Mouse (Mus musculus) left cerebral cortex, postnatal 36 days (tissue): ENCODE measurements around the gene Tctex1d4. TPM values are rescaled to one million over a fixed set of nuclear protein-coding genes. Genes with fewer than 3 reads are reported as not detected.

Experiments
- DNase-seq, 2 experiments: peaks; one replicate each; pipeline ENCODE4 v3.0.0; 2021 to 2022; ENCODE audit warnings: low spot score in 2 of 2, mixed read lengths in 1 of 2
- intact Hi-C: fragments of 180-260 bp; cut with DNase I; formaldehyde crosslinking; loops from one replicate; pipeline ENCODE4 v1.15.1; 2025
- total RNA-seq, 2 experiments: library from RNA; stranded (reverse); gene quantifications; 2 replicates each; pipeline ENCODE4 v1.2.3; 2021

The Tctex1d4 gene
- not detected for total RNA-seq

DNA sequence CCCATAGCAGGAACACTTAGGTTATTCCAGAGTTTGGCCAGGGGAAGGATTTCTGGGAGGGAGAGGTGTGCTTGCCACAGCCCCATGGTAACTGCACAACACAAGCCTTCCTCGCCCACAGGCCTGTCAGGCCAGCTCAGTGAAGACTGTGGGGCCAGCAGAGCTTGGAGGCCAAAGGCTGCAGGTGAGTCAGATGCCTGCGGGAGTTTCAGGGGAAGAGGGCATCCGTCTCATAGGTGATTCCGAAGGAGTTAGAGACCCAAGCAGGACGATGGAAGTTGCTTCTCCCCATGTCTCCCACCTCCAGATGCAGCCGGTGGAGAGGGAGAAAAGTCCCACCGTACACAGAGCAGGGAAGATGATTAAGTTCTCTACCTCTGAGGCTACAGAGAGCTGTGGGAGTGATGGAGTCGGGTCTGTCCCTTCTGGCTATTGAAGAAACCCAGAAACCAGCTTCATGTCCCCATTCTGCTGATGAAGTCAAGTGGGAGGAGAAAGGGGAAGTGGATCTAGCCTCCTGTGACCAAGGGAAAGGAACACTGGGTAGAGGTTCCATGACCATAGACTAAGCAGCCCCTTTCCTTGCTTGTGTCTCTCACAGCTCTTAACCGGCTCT lies at the start of gene Tctex1d4:
Tctex1d4 (plus strand) TSS at position 120 of the 616 bp plus-strand sequence.
- DNase-seq = no peak
- intact Hi-C loops = loop anchor here (10.0 kb wide), 1 partner anchor 302 kb away; the partner anchor contains the start of gene Hpdl

- intact Hi-C loops = no loop called here
- no peak for DNase-seq
Observed at GRCm38 (mm10) chr4:117087948-117088640, 38.5 kb upstream of the Tctex1d4 start.

- DNase-seq = no peak
- intact Hi-C loops = no loop called here
Observed at GRCm38 (mm10) chr4:117090586-117090985, 36.0 kb upstream of the Tctex1d4 start.

DNA sequence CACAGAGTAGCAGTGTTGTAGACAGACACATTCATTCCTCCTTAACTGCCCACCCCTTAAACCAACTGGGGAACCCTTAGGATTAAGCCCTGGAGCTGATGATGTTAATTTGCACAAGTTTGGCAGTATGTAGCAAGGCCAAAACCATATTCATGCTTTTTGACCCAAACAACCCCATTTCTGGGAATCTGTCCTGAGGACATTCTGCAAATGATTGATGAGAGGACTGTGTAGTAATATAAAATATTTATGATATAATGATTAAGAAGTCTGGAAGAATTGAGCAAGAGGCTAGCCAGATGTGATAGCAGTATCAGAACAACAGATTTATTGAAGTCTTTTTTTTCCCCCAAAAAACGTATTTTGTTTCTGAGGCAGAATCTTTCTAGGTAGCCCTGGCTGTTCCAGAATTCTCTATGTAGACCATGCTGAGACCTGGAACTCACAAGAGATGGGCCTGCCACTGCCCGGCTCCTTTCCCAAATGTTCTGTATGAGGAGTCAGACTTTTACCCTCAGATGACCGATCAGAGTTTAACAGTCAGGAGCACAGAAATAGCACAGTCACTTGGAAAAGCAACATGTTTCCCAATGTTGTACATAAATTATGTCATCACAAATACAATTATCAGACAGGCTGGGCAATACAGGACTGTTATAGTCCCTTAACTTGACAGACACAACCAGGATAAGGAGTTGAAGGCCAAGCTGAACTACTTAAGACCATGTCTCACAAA lies 31.8 kb upstream of the Tctex1d4 start:
- intact Hi-C loops = no loop called here
- DNase-seq = no peak

- DNase-seq = peak; percentile 21 to 25
- intact Hi-C loops = no loop called here
Observed at GRCm38 (mm10) chr4:117095551-117096452, 30.8 kb upstream of the Tctex1d4 start, which contains the start of gene Ptch2. TSS of gene Ptch2 (plus strand) at chr4:117096075.

- DNase-seq = no peak
- intact Hi-C loops = no loop called here
Observed at GRCm38 (mm10) chr4:117096666-117097065, 29.9 kb upstream of the Tctex1d4 start.

DNA sequence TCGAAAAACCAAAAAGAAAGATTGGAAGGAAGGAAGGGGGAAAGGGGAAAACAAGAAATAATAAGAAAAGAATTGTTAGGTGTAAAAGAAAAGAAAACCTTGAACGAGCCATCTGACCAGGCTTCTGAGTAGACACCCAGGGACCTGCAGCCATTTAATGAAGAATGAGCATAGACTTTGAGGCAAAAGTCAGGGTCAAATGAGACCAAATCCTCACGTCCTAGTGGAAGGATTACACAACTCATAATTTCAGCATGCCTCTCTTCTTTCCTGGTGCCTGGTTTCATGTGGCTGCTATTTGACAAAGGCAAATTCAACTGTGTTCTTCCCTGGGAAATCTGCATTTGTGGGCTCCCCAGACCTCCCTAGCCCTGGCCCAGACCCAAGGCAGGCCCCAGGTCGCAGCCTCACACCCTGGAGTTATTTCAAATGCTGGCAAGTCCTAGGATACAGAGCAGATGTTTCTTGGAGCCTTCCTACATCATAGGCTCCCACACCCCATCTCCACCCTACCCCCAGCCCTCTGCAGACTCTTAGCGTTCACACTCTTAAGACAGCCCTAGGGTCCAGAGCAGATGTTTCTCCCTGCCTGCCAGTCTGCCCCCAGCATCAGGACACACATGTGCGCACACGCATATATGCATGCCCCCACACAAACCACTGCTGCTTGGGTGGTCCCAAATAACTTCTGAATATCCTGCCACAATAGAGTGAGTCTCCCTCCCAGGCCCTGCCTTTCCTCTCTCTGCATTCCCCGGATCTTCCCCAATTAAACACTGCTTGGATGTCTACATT lies 28.4 kb upstream of the Tctex1d4 start:
- no peak for DNase-seq
- intact Hi-C loops = no loop called here

- intact Hi-C loops = no loop called here
- DNase-seq = no peak
Observed at GRCm38 (mm10) chr4:117098764-117099036, 27.9 kb upstream of the Tctex1d4 start.

DNA sequence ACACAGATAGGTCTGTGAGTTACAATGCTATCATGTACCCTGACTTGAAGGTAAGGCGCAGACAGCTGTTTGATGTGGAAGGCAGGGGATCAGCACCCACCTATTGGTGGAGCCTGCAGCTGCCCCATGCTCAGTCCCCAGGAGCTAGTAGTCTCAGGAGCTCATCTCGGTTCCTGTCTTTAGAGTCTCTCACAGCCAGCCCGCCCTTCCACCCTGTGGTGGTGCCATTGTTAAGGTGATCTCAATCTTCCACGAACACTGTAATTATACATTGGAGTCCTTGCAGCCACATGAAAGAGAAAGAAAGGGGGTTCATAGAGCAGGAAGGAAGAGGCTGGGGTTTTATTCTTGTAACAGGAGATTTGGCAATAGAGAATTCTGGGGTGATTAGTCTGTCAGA lies 26.6 kb upstream of the Tctex1d4 start:
- DNase-seq = no peak
- intact Hi-C loops = no loop called here

DNA sequence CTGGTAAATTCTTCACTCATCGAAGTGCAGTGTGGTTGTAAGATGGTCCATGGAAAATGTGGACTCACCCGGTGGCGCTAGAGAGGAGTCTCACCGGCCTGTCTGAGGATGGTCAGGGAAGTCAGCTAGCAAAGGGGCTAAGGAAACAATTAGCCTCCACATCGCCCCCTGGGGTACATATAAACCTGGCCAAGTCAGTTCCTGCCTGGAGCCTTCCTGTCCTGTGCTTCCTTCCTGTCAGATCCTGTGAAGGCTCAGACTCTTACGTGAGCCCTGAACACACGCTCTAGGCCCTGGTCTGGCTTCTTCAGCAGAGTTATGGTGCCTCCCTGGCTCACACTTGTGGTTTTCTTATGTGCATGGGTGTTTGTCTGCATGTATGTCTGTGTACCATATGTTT lies 25.4 kb upstream of the Tctex1d4 start:
- no peak for DNase-seq
- intact Hi-C loops = no loop called here

DNA sequence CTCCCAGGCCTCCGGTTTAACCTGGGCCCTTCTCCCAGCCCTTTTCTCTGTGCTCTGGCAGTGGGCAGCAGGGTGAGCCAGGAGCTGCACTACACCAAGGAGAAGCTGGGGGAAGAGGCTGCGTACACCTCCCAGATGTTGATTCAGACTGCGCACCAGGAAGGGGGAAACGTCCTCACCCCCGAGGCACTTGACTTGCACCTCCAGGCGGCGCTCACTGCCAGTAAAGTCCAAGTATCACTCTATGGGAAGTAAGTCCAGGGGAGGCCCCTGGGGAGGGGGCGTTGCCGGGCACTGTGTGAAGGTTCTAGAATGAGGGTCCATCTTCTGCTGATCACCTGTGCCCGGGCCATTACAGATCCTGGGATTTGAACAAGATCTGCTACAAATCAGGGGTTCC lies 21.9 kb upstream of the Tctex1d4 start:
- DNase-seq = no peak
- intact Hi-C loops = no loop called here

GRCm38 (mm10) chr4:117105127-117105526 lies 21.5 kb upstream of the Tctex1d4 start:
- intact Hi-C loops = no loop called here
- DNase-seq = no peak

GRCm38 (mm10) chr4:117107813-117108523 lies 18.6 kb upstream of the Tctex1d4 start:
- intact Hi-C loops = no loop called here
- no peak for DNase-seq

DNA sequence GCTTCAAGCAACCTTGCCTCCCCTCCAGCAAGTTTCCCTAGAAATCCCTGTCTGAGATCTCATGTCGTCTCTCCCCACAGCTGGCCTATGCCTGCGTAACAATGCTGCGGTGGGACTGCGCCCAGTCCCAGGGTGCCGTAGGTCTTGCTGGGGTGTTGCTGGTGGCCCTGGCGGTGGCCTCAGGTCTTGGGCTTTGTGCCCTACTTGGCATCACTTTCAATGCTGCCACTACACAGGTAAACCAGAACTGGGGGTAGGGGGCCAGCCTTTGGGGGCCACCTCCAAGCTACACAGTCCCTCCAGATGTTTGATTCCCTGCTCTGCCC lies 18.1 kb upstream of the Tctex1d4 start:
- intact Hi-C loops = no loop called here
- no peak for DNase-seq

DNA sequence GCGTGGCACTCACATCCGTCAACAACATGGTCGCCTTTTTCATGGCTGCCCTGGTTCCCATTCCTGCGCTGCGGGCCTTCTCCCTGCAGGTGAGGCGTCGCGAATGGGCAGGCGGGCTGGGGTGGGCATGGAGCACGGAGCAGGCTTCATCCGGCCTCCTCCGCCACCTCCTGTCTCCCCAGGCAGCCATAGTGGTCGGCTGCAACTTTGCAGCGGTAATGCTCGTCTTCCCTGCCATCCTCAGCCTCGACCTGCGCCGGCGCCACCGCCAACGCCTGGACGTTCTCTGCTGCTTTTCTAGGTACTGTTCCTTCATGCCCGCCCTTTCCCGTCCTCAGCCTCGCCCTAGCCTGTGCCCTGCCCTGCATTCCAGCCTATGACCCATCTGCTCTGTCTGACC lies 17.3 kb upstream of the Tctex1d4 start:
- intact Hi-C loops = no loop called here
- no peak for DNase-seq

DNA sequence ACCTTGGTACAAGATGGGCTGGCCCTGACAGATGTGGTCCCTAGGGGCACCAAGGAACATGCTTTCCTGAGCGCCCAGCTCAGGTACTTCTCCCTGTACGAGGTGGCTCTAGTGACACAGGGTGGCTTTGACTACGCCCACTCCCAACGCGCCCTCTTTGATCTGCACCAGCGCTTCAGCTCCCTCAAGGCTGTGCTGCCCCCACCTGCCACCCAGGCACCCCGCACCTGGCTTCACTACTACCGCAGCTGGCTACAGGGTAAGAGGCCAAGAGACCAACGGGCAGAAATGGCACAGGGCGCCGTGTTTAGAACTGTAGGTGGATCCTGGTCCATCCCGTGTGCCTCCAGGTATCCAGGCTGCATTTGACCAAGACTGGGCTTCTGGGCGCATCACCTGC lies 16.3 kb upstream of the Tctex1d4 start:
- intact Hi-C loops = no loop called here
- no peak for DNase-seq

DNA sequence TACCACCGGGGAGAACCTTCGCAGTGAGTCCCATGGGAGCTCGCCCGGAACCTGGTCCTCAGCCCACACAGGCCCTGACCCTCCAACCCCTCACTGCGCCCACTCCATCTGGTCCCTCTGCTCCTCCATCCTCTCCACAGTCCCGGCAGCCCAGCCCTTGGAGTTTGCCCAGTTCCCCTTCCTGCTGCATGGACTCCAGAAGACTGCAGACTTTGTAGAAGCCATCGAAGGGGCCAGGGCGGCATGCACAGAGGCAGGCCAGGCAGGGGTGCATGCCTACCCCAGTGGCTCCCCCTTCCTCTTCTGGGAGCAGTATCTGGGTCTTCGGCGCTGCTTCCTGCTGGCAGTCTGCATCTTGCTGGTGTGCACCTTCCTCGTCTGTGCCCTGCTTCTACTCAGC lies 15.6 kb upstream of the Tctex1d4 start:
- intact Hi-C loops = no loop called here
- DNase-seq = no peak

- no peak for DNase-seq
- intact Hi-C loops = no loop called here
Observed at GRCm38 (mm10) chr4:117113237-117113636, 13.4 kb upstream of the Tctex1d4 start.

GRCm38 (mm10) chr4:117115592-117115991 lies 11.0 kb upstream of the Tctex1d4 start:
- intact Hi-C loops = no loop called here
- DNase-seq = no peak
